Mouse (Mus musculus): ENCODE measurements around the gene Abcd4.

Abcd4 gene

GRCm38 (mm10) chr12:84571466-84572340 is 45.5 kb downstream of the Abcd4 start:
- DNase-seq = no peak

GRCm38 (mm10) chr12:84570694-84571415 is 46.4 kb downstream of the Abcd4 start:
- DNase-seq = no peak

- no peak for DNase-seq
Measured at GRCm38 (mm10) chr12:84569976-84570693, 47.1 kb downstream of the Abcd4 start.

GRCm38 (mm10) chr12:84569336-84569970 is 47.8 kb downstream of the Abcd4 start, which contains the start of gene Vsx2:
TSS of gene Vsx2 (plus strand) at chr12:84569762.
- DNase-seq = no peak

GRCm38 (mm10) chr12:84567576-84567975 is 49.6 kb downstream of the Abcd4 start:
- DNase-seq = no peak

GRCm38 (mm10) chr12:84562558-84562957 is 54.7 kb downstream of the Abcd4 start:
- DNase-seq = no peak

- no peak for DNase-seq
Measured at GRCm38 (mm10) chr12:84555218-84555617, 62.0 kb downstream of the Abcd4 start.
